Comparison of ENCODE assay signal across 26 mouse cellular contexts in genomic region chr1:164241494-164241893, GRCm38 (mm10).
"Had no signal": no experiment of that assay in that cellular context is flagged by ENCODE, and none has a peak within 500 bp of the region (broad histone marks: within the 10 kb centered on the region; RNA-seq: fewer than 3 reads in every experiment).

No protein-coding gene starts in this region.

- H3K27me3 ChIP-seq: heart, embryonic 12.5 days; hindbrain, embryonic 12.5 days; intestine, embryonic 15.5 days; limb, embryonic 13.5 days; liver, embryonic 13.5 days had no signal

- H3K9me3 ChIP-seq: heart, embryonic 10.5 days; heart, embryonic 12.5 days; hindbrain, embryonic 10.5 days; hindbrain, embryonic 12.5 days; intestine, embryonic 15.5 days; limb, embryonic 13.5 days; liver, embryonic 13.5 days had no signal

- H3K4me1 ChIP-seq: heart, embryonic 10.5 days; heart, embryonic 12.5 days; hindbrain, embryonic 12.5 days; intestine, embryonic 15.5 days; limb, embryonic 13.5 days; liver, embryonic 13.5 days had no signal

- H3K27ac ChIP-seq: gastrocnemius, adult 2 months; heart, embryonic 10.5 days; hindbrain, embryonic 10.5 days; hindbrain, embryonic 12.5 days; hindbrain, embryonic 14.5 days; intestine, embryonic 15.5 days; layer of hippocampus, adult 2 months; left cerebral cortex, adult 2 months; limb, embryonic 13.5 days; liver, embryonic 13.5 days had no signal

- H3K9ac ChIP-seq: heart, embryonic 12.5 days; hindbrain, embryonic 12.5 days; hindbrain, embryonic 14.5 days; intestine, embryonic 15.5 days; limb, embryonic 13.5 days; liver, embryonic 13.5 days had no signal

- H3K4me3 ChIP-seq: gastrocnemius, adult 2 months; heart, embryonic 10.5 days; heart, embryonic 12.5 days; hindbrain, embryonic 10.5 days; hindbrain, embryonic 12.5 days; intestine, embryonic 15.5 days; layer of hippocampus, adult 2 months; left cerebral cortex, adult 2 months; limb, embryonic 13.5 days; liver, embryonic 13.5 days had no signal

- DNase-seq: gastrocnemius, adult 2 months; gastrocnemius, postnatal 10 days; gastrocnemius, postnatal 25 days; heart, adult 18-20 months; heart, postnatal 10 days; heart, postnatal 4 days; kidney, adult 18-20 months; kidney, adult 8-10 months; kidney, postnatal 10 days; kidney, postnatal 25 days; kidney, postnatal 4 days; liver; liver, embryonic 13.5 days had no signal

- H3K4me2 ChIP-seq: heart, embryonic 12.5 days; hindbrain, embryonic 12.5 days; hindbrain, embryonic 14.5 days; intestine, embryonic 15.5 days; limb, embryonic 13.5 days; liver, embryonic 11.5 days; liver, embryonic 13.5 days had no signal

- ATAC-seq: hindbrain, embryonic 16.5 days; inflammation-experienced regulatory T-cells, adult 6 months; intestine, embryonic 15.5 days; intestine, postnatal 0 days had no signal

- H3K36me3 ChIP-seq: heart, embryonic 10.5 days; heart, embryonic 12.5 days; hindbrain, embryonic 10.5 days; hindbrain, embryonic 12.5 days; intestine, embryonic 15.5 days; limb, embryonic 13.5 days; liver, embryonic 13.5 days had no signal
